Comparison of ENCODE assay signal across 16 mouse cellular contexts in genomic region chr12:3124036-3124435, GRCm38 (mm10).
"Had no signal": no experiment of that assay in that cellular context is flagged by ENCODE, and none has a peak within 500 bp of the region (broad histone marks: within the 10 kb centered on the region; RNA-seq: fewer than 3 reads in every experiment).

No protein-coding gene starts in this region.

- DNase-seq: heart, postnatal 10 days; heart, postnatal 14 days; heart, postnatal 36 days; heart, postnatal 4 days; kidney, adult 11 months; kidney, adult 18-20 months; kidney, adult 2 months; kidney, adult 8-10 months; kidney, adult 9 months; kidney, postnatal 10 days; kidney, postnatal 14 days; kidney, postnatal 25 days; kidney, postnatal 36 days; kidney, postnatal 4 days; layer of hippocampus, adult 9-11 months; layer of hippocampus, postnatal 36 days had no signal
